Mouse (Mus musculus): ENCODE data around the gene Kctd2.
"Not testable (repeated sequence)": the region's sequence is repeated elsewhere in the genome, so short reads cannot be mapped to it uniquely, and the experiment has no call there.

The Kctd2 gene

DNA sequence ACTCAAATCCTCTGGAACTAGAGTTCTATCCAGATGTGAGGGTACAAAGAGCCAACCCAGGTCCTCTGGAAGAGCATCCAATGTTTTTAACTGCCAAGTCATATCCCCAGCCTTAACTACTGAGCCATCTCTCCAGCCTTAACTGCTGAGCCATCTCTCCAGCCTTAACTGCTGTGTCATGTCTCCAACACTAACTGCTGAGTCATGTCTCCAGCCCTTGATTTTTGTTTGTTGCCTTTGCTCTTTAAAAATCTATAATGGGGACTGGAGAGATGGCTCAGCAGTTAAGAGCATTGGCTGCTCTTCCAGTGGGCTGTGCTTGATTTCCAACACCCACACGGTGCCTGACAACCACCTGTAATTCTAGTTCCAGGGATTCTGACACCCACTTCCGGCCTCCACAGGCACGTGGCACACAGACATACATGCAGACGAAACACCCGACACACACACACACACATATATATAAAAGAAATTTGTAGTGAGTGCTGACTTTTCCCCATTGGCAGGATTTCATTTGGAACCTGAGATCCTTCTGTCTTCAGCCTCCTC, 17.7 kb downstream of the Kctd2 start:
- in situ Hi-C loops (cut with MboI; ENCODE audit: low sequenced_read_pairs), result no loop called here

DNA sequence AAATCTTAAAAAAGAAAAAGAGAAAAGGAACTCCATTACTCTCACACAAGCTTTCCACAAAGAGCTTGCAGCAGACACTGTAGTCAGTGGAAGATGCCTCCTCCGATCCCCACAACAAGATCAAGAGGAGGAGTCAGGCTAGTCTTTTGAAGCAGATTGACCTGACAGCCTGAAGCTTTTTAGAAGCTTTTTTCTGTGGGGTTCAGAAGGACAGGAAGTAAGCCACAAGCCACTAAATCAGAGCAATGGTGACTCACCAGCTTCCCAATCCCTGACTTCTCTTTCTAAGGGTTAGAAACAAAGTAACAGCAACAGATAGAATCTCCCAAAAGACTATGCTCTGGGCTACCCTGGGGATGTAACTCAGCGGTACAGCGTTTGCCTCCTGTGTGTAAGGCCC, 19.4 kb downstream of the Kctd2 start:
- in situ Hi-C loops (cut with MboI; ENCODE audit: low sequenced_read_pairs), result no loop called here

DNA sequence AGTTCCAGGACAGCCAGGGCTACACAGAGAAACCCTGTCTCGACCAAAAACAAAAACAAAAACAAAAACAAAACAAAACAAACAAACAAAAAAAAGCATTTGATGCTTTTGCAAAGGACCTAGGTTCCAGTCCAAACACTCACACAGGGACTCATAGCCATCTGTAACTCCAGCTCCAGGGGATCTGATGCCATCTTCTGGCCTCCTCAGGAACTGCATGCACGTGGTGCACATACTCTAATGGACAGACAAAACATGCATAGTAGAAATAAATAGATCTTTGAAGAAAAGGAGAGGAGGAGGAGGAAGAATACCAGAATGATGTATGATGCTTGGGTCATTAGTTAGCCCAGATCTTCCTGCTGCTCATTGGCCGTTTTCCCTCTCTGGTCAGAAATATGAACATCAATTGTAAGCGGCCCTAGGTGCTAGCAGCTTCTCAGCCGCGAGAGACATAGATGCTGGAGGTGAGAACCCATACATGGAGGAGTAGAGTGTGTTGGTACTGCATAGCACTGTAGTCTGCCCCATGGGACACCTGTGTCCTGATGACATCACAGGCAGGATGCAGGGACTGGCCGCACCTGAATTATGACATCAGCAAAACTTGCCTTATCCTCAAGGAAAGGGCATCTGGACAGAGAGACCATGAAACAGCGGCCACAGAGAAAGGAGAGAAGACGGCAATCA, 20.1 kb downstream of the Kctd2 start, which contains the start of gene Trim80:
TSS of gene Trim80 (plus strand) at position 640 of the 690 bp plus-strand sequence.
- in situ Hi-C loops (cut with MboI; ENCODE audit: low sequenced_read_pairs), result no loop called here

- in situ Hi-C loops (cut with MboI; ENCODE audit: low sequenced_read_pairs), result no loop called here
Measured at GRCm38 (mm10) chr11:115441417-115441816, 21.5 kb downstream of the Kctd2 start.

GRCm38 (mm10) chr11:115446906-115447305, 27.0 kb downstream of the Kctd2 start:
- in situ Hi-C loops (cut with MboI; ENCODE audit: low sequenced_read_pairs), result no loop called here

DNA sequence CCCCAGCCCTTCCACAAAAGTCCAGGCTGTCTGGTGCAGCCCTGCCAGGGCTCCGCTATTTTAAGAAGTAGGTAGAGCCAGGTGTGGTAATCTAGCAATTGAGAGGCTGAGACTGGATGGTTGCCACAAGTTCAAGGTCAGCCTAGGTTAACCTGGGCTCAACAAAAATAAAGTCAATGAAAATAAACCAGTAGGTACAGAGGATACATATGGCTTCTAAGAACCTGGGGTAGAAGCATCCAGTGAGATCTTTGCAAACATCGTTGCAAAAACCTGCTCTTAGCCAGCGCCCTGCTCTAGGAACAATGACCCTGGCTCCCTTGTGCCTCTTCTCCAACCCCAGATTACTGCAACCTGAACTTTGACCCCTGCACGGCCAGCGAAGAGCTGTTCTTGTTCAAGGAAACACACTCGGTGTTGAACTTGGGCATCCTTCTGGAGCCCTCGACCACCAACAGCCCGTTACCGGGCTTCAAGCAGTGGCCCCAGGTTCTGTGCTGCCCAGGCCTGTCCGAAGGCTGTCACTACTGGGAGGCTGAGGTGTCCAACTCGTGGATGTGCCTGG, 27.5 kb downstream of the Kctd2 start:
- in situ Hi-C loops (cut with MboI; ENCODE audit: low sequenced_read_pairs), result no loop called here

DNA sequence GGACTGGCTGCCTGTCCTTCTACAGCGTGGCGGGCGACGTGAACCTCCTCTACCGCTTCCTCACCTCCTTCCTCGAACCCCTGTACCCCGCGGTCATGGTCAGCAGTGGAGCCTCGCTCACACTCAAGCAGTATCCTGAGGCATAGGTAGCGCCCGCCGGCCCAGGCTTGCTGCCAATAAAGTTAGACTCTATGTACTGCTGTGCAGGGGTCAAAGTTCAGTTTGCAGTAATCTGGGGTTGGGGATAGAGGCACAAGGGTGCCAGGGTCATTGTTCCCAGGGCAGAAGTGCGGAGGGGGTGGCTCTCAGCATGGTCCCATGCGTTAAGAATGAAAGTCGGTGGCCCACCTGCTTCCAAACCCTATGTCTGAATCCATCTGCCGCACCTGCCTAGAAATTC, 28.1 kb downstream of the Kctd2 start:
- in situ Hi-C loops (cut with MboI; ENCODE audit: low sequenced_read_pairs), result no loop called here

- in situ Hi-C loops (cut with MboI; ENCODE audit: low sequenced_read_pairs), result no loop called here
Measured at GRCm38 (mm10) chr11:115448998-115449397, 29.1 kb downstream of the Kctd2 start.

DNA sequence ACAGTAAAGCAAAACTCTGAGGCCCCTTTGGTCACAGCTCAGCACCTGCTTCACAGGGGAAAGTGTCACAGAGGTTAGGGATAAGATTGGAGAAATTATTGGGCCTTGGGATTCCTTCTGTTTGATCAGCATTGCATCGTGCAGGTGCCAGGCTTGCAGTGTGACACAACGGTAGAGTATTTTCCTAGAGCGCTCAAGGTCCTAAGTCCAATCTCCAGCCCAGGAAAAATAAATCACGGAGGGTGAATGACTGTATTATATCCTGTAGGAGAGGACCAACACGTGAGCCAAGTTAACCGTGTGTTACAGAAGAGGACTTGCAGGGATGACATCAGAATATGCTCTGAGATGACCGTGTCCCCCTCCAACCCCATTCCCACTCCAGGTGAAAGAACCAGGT, 30.2 kb downstream of the Kctd2 start:
- in situ Hi-C loops (cut with MboI; ENCODE audit: low sequenced_read_pairs), result no loop called here

DNA sequence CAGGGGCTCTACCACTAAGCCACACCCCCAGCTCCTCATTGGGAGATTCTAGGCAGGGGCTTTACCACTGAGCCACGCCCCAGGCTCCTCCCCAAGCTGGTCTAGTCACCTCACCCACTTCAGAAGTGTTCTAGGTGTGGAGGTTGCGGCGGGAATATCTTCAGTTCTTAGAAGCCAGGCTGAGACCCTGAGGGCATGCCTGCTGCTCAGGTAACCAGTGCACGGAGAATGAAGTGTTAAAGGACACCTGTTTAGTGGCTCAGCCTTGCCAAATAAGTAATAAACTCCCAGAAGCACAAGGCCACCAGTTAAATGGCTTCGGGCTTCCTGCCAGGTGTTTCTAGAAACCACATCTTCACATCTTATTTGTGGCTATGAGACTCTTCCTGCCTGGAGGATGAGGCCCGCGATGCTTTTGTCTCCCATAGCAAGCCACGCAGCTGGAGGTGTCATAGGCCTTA, 31.9 kb downstream of the Kctd2 start:
- in situ Hi-C loops (cut with MboI; ENCODE audit: low sequenced_read_pairs), result no loop called here

GRCm38 (mm10) chr11:115452281-115452860, 32.4 kb downstream of the Kctd2 start:
- in situ Hi-C loops (cut with MboI; ENCODE audit: low sequenced_read_pairs), result no loop called here

GRCm38 (mm10) chr11:115453306-115453705, 33.4 kb downstream of the Kctd2 start:
- in situ Hi-C loops (cut with MboI; ENCODE audit: low sequenced_read_pairs), result no loop called here

DNA sequence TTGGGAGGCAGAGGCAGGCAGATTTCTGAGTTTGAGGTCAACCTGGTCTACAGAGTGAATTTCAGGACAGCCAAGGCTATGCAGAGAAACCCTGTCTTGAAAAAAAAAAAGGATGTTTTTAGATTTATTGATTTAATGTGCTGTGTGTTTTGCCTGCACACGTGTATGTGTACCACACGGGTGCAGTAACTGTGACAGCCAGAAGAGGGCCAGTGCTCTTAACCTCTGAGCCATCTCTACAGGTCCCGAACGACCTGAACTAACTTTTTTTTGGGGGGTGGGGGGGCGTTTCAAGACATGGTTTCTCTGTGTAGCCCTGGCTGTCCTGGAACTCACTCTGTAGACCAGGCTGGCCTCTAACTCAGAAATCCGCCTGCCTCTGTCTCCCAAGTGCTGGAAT, 34.9 kb downstream of the Kctd2 start:
- in situ Hi-C loops (cut with MboI; ENCODE audit: low sequenced_read_pairs), result not testable (repeated sequence)

DNA sequence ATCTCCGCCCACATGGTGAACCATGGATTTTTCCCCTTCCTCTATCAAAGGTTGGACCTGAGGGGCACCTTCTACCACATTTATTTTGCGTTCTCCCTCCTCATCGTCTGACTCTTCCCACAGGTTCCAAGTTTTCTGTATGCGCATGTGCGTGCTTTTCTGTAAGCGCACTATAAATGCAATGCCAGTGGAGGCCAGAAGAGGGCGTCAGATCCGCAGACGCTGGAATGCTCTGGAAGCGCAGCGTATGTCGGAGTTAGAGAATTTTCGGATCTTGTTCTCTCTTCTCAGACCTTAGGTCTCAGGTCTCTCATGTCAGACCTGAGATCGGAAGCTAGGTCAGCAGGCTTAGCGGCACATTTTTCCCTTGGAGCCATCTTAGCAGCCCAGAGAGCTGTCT, 35.7 kb downstream of the Kctd2 start:
- in situ Hi-C loops (cut with MboI; ENCODE audit: low sequenced_read_pairs), result no loop called here

DNA sequence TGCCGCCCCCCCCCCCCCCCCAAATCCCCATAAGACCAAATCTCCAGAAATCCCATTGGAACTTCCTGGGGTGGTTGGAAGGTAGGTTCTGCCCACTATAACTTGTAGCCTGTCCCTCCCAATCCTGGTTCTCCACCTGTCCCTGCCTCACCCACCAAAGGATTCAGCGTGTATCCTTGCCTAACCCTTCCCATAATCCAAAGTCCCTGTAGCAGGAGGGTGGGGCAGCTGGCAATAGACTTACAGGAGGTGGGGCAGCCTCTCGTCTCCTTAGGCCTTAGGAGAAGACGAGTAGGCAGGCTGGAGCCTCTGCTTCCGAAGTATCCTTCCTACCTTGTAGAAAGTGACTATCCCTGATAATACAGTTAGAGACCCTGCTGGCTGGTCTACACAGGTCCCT, 36.3 kb downstream of the Kctd2 start:
- in situ Hi-C loops (cut with MboI; ENCODE audit: low sequenced_read_pairs), result no loop called here

GRCm38 (mm10) chr11:115457405-115457804, 37.5 kb downstream of the Kctd2 start:
- in situ Hi-C loops (cut with MboI; ENCODE audit: low sequenced_read_pairs), result no loop called here

DNA sequence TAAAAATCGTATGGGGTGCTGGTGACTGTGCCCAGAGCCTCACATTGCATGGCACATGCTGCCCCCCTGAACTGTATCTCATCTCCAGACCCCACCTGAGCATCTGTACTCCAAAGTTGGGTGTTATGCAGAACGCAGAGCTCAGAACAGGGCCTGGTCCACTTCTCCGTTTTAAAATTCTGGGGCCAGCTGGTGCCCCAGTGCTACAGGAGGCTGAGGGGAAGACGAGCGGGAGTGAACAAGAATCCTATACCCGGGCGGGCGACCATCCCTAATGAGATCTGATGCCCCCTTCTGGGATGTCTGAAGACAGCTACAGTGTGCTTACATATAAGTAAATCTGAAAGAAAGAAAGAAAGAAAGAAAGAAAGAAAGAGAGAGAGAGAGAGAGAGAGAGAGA, 41.0 kb downstream of the Kctd2 start:
- in situ Hi-C loops (cut with MboI; ENCODE audit: low sequenced_read_pairs), result no loop called here

GRCm38 (mm10) chr11:115461846-115462242, 41.9 kb downstream of the Kctd2 start:
- in situ Hi-C loops (cut with MboI; ENCODE audit: low sequenced_read_pairs), result no loop called here

GRCm38 (mm10) chr11:115462243-115462891, 42.4 kb downstream of the Kctd2 start, which contains the start of gene Slc16a5:
Slc16a5 (plus strand) TSS chr11:115462474.
- in situ Hi-C loops (cut with MboI; ENCODE audit: low sequenced_read_pairs), result no loop called here

DNA sequence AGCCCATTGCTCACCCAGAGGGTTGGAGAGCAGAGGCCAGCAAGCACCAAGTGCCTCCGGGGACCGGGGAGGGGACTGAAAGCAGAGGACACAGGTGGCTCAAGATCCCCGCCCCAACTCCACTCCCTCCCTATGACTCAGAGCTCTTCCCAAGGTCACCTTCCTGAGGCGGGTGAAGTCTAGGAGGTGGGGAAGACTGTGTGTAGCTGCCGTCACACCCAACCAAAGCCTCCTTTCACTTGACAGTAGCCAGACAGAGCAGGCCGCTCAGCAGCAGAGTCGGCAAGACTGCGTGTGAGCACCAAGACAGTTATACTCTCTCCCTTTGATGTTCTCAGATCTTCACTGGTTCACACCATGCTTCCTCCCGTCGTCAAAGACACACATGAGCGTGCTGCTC, 43.5 kb downstream of the Kctd2 start:
- in situ Hi-C loops (cut with MboI; ENCODE audit: low sequenced_read_pairs), result no loop called here

GRCm38 (mm10) chr11:115464851-115465250, 44.9 kb downstream of the Kctd2 start:
- in situ Hi-C loops (cut with MboI; ENCODE audit: low sequenced_read_pairs), result no loop called here

All from CH12F3 (cell line).